Mouse (Mus musculus) heart, adult 8-10 months (tissue): ENCODE data around the gene Gm5286. TPM values are rescaled to one million over a fixed set of nuclear protein-coding genes. Genes with fewer than 3 reads are reported as not detected.
"Not testable (repeated sequence)": the region's sequence is repeated elsewhere in the genome, so short reads cannot be mapped to it uniquely, and the experiment has no call there.

Source experiments
- DNase-seq: peaks from one replicate; pipeline ENCODE4 v3.0.0; 2022; ENCODE audit warnings: low spot score
- total RNA-seq, 4 experiments: library from RNA; stranded (reverse); gene quantifications; 2 replicates each; pipeline ENCODE4 v1.2.4; 2022

Gene Gm5286
- total RNA-seq = not detected

- DNase-seq = not testable (repeated sequence)
Observed at GRCm38 (mm10) chr3:94196414-94196813, at the start of gene Gm5286. TSS of gene Gm5286 (plus strand) at chr3:94196714.

GRCm38 (mm10) chr3:94167351-94167750, 29.2 kb upstream of the Gm5286 start:
- DNase-seq = not testable (repeated sequence)

- not testable (repeated sequence) for DNase-seq
Observed at GRCm38 (mm10) chr3:94178093-94178492, 18.4 kb upstream of the Gm5286 start, which contains the start of gene Gm10696. TSS of gene Gm10696 (minus strand) at chr3:94178193.

Other genes starting within 250 kb of the Gm5286 start
- gene Tdpoz5, start 235.4 kb upstream of the Gm5286 start, total RNA-seq = not detected
- not detected for gene Gm9125, start 141.8 kb upstream of the Gm5286 start, total RNA-seq
- gene Gm10697, start 124.1 kb upstream of the Gm5286 start, total RNA-seq = not detected
- not detected for gene Gm10696, start 18.5 kb upstream of the Gm5286 start, total RNA-seq
- gene Gm4778, start 67.3 kb downstream of the Gm5286 start, total RNA-seq = not detected
- 10 to 100 TPM; 13.2 to 15.4 (median 14.2) TPM for gene Them4, start 113.4 kb downstream of the Gm5286 start, total RNA-seq
- not detected for gene Them5, start 145.4 kb downstream of the Gm5286 start, total RNA-seq
- gene C2cd4d, start 165.7 kb downstream of the Gm5286 start, total RNA-seq = under 1 TPM in 2 of 4 experiments, not detected in 2; 0.31 to 0.46 TPM
- 10 to 100 TPM; 36.3 to 53.0 (median 47.2) TPM for gene Rorc, start 176.1 kb downstream of the Gm5286 start, total RNA-seq
- gene Lingo4, start 201.8 kb downstream of the Gm5286 start, total RNA-seq = under 1 TPM in 3 of 4 experiments, not detected in 1; 0.14 to 0.37 (median 0.17) TPM
- gene Tdrkh, start 216.6 kb downstream of the Gm5286 start, total RNA-seq = 1 to 10 TPM; 4.5 to 7.0 (median 6.1) TPM
- gene Mrpl9, start 246.6 kb downstream of the Gm5286 start, total RNA-seq = 10 to 100 TPM; 57.4 to 69.0 (median 61.9) TPM
- under 1 TPM in 1 of 4 experiments, not detected in 3; 0.41 TPM for gene Oaz3, start 247.2 kb downstream of the Gm5286 start, total RNA-seq